Mouse (Mus musculus): Measurements from ENCODE around the gene Kcnc4. TPM values are rescaled to one million over a fixed set of nuclear protein-coding genes. Genes with fewer than 3 reads are reported as not detected.

Kcnc4 gene
- 0.04 and 0.07 TPM in 2 replicates for polyA plus RNA-seq (2014; fragmentation: Nextera tagmentation; extraction: Ambion mirVana)

DNA sequence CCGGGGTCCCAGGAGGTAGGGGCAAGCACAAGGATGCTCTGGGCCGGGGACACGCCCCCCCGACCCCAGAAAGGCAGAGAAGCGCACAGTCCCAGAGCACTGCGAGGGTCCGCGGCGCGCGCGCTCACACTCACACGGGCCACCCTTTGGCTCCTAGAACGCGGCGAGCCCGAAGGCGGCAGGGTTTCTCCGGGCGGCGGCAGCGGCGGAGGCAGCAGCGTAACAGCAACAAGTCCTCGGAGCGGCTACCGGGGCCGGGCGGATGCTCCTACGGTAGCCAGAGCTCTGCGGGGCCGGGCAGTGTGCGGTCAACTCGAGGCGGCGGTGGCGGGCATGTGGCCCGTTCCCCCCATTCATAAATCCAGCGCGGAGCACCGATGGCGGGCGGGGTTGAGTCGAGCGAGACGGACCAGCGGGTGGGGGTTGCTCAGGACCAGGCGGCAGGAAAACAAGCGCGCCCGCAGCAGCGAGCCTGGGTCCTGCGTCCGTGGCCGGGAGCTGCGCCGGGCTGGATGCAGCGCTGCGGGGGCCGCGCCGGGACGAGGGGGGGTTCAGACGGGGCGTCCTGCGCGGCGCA lies at the start of gene Kcnc4:
Gene Kcnc4, minus strand, starts transcription at position 357 of the 577 bp plus-strand sequence.
- ATAC-seq (ENCODE audit: insufficient number of reproducible peaks, low FRiP score, low TSS enrichment, low read depth) = peak; percentile 22; the same call in 1 of the 2 replicates
- Histone ChIP-seq H3K36me3 (ENCODE audit: control insufficient read depth, insufficient read depth, low read length) (no peaks in the 10 kb centered on the region), H3K4me3 (ENCODE audit: low read depth, low read length) (peak within 1 kb of the TSS; percentile 53), H3K4me1 (ENCODE audit: control insufficient read depth, insufficient read depth, low read length) (peaks cover 19% of the 10 kb centered on the region), H3K27ac (replicated peaks; ENCODE audit: low read depth, low read length) (no peak within 1 kb of the TSS), H3K27me3 (ENCODE audit: control insufficient read depth, insufficient read depth, low read length) (peaks cover 65% of the 10 kb centered on the region), H3K9me3 (ENCODE audit: control insufficient read depth, low read length) (no peaks in the 10 kb centered on the region), H3K9ac (ENCODE audit: low read length) (peak within 1 kb of the TSS; percentile 30), H3K4me2 (ENCODE audit: low read depth, severe bottlenecking) (peak within 1 kb of the TSS; percentile 98)
- no peak for DNase-seq (ENCODE audit: low spot score)
- under 1% methylated on average over 67 of the region's 68 CpGs for WGBS

DNA sequence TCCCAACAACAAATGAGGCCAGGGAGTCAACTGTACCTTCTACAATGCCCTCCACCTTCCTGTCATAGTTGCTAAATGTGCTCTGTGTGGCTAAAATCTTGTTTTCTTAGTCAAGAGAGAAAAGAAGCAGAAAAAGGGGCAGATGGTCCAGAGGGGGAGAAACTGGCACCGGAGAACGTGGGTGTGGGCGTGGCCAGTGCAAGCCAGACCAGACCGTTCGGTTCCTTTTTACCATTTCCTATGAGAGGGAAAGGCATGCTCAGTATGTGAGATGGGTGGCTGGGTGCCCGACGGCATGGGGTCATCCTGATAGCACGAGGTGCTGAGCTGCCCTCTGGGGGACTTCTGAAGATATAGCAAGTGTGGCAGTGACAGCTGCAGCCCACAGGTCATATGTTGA lies 49.3 kb upstream of the Kcnc4 start:
- no peak overlapping the region for H3K9ac ChIP-seq (ENCODE audit: low read length)
- no peaks in the 10 kb centered on the region for H3K36me3 ChIP-seq (ENCODE audit: control insufficient read depth, insufficient read depth, low read length)
- H3K4me2 ChIP-seq (ENCODE audit: low read depth, severe bottlenecking) = no peak overlapping the region
- H3K9me3 ChIP-seq (ENCODE audit: control insufficient read depth, low read length) = no peaks in the 10 kb centered on the region
- no peak overlapping the region for H3K4me3 ChIP-seq (ENCODE audit: low read depth, low read length)
- H3K4me1 ChIP-seq (ENCODE audit: control insufficient read depth, insufficient read depth, low read length) = no peaks in the 10 kb centered on the region
- DNase-seq (ENCODE audit: low spot score) (no peak), ATAC-seq (ENCODE audit: insufficient number of reproducible peaks, low FRiP score, low TSS enrichment, low read depth) (no peak)
- H3K27ac ChIP-seq (replicated peaks; ENCODE audit: low read depth, low read length) = no peak overlapping the region
- no peaks in the 10 kb centered on the region for H3K27me3 ChIP-seq (ENCODE audit: control insufficient read depth, insufficient read depth, low read length)
- WGBS = 69% methylated on average over 8 of the region's 8 CpGs

DNA sequence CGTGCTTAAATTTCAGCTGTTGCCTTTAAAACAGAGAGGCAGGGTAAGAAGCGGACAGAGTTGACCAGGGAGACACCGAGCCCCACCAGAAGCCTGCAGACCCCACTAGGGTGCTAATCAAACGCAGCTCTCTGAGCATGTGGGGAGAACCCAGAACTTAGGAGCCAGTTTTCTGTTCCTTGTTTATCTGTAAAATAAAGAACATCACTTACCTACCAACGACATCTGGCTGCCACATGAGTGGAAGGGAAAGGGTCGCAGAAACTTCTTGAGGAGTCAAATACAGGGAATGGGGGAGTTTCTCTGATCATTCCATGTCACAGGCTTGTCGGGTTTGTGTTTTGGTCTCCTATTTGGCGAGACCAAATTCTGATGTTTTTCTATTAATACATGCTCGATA lies 48.6 kb upstream of the Kcnc4 start:
- Histone ChIP-seq H3K9ac (ENCODE audit: low read length) (no peak overlapping the region), H3K4me3 (ENCODE audit: low read depth, low read length) (no peak overlapping the region), H3K4me1 (ENCODE audit: control insufficient read depth, insufficient read depth, low read length) (no peaks in the 10 kb centered on the region), H3K27me3 (ENCODE audit: control insufficient read depth, insufficient read depth, low read length) (no peaks in the 10 kb centered on the region), H3K27ac (replicated peaks; ENCODE audit: low read depth, low read length) (no peak overlapping the region), H3K4me2 (ENCODE audit: low read depth, severe bottlenecking) (no peak overlapping the region), H3K9me3 (ENCODE audit: control insufficient read depth, low read length) (no peaks in the 10 kb centered on the region), H3K36me3 (ENCODE audit: control insufficient read depth, insufficient read depth, low read length) (no peaks in the 10 kb centered on the region)
- whole genome bisulfite sequencing = 37% methylated on average over 9 of the region's 9 CpGs
- ATAC-seq (ENCODE audit: insufficient number of reproducible peaks, low FRiP score, low TSS enrichment, low read depth) (no peak), DNase-seq (ENCODE audit: low spot score) (peak; percentile 53)

DNA sequence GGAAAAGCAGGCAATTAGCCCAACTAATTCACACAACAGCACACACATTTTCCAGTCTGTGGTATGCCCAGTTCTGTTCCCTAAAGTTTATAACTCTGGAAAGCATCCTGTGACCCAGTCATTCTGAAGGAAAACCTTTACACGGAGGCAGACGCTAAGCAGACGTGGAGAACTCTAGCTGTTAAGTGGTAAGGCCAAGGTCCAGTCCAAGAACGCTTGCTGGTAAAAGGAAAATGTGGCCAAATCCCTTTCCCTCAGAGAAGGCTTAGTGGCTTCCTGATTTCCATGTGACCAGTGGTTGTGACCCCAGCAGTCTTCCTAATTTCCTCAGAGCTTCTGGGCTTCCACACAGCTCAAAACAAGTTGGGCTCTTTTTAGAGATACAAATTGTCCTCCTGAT lies 47.2 kb upstream of the Kcnc4 start:
- no peak overlapping the region for H3K27ac ChIP-seq (replicated peaks; ENCODE audit: low read depth, low read length)
- H3K4me2 ChIP-seq (ENCODE audit: low read depth, severe bottlenecking) = no peak overlapping the region
- WGBS = 49% methylated on average over 4 of the region's 4 CpGs
- ATAC-seq (ENCODE audit: insufficient number of reproducible peaks, low FRiP score, low TSS enrichment, low read depth) (no peak), DNase-seq (ENCODE audit: low spot score) (no peak)
- H3K4me1 ChIP-seq (ENCODE audit: control insufficient read depth, insufficient read depth, low read length) = no peaks in the 10 kb centered on the region
- H3K4me3 ChIP-seq (ENCODE audit: low read depth, low read length) = no peak overlapping the region
- H3K27me3 ChIP-seq (ENCODE audit: control insufficient read depth, insufficient read depth, low read length) = no peaks in the 10 kb centered on the region
- no peaks in the 10 kb centered on the region for H3K9me3 ChIP-seq (ENCODE audit: control insufficient read depth, low read length)
- no peaks in the 10 kb centered on the region for H3K36me3 ChIP-seq (ENCODE audit: control insufficient read depth, insufficient read depth, low read length)
- H3K9ac ChIP-seq (ENCODE audit: low read length) = no peak overlapping the region

DNA sequence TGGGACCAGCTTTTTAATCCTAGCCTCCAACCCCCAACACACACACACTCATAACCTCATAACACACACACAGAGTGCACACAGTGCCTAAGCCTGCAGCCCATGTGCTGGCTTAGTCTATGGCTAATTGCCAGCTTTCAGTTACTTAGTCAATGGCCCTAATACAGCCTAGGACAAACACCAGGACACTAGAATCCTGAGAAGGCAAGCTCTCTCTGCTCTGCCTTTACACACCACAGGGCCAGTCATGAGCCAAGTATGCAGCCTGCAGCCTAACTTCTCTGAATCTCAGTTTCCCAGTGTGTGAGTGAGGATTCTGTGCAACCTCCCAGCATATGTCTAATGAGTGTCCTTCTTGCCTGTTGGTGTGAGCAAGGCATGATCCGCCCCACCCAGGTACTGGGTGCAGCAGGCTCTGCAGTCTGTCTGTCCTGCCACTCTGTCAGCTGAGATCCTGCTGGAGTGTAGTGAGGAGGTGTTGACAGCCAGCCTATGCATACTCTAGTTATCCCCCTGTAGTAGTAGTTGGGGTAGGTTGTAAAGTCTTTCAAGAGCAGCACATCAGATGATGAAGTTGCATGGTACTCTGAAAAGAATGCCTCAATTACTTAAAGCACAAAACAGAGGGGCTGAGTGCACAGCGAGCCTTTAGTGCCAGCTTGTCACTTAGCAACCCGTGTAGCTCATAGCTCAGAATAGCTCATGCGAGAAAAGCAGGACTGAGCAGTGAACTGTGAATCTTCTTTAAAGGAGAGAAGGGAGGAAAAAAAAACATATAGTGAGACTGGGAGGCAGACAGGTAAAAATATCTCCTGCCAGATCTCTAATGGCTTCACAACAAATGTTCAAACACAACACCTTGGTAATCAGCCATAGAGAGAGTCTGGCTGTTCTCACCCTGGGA lies 46.4 kb upstream of the Kcnc4 start:
- no peak overlapping the region for H3K4me3 ChIP-seq (ENCODE audit: low read depth, low read length)
- H3K9ac ChIP-seq (ENCODE audit: low read length) = no peak overlapping the region
- ATAC-seq (ENCODE audit: insufficient number of reproducible peaks, low FRiP score, low TSS enrichment, low read depth) (no peak), DNase-seq (ENCODE audit: low spot score) (no peak)
- no peak overlapping the region for H3K27ac ChIP-seq (replicated peaks; ENCODE audit: low read depth, low read length)
- H3K27me3 ChIP-seq (ENCODE audit: control insufficient read depth, insufficient read depth, low read length) = no peaks in the 10 kb centered on the region
- H3K4me1 ChIP-seq (ENCODE audit: control insufficient read depth, insufficient read depth, low read length) = no peaks in the 10 kb centered on the region
- no peak overlapping the region for H3K4me2 ChIP-seq (ENCODE audit: low read depth, severe bottlenecking)
- H3K9me3 ChIP-seq (ENCODE audit: control insufficient read depth, low read length) = peaks cover under 1% of the 10 kb centered on the region; the same call in 1 of the 2 replicates
- no peaks in the 10 kb centered on the region for H3K36me3 ChIP-seq (ENCODE audit: control insufficient read depth, insufficient read depth, low read length)
- 67% methylated on average over 4 of the region's 4 CpGs for WGBS

DNA sequence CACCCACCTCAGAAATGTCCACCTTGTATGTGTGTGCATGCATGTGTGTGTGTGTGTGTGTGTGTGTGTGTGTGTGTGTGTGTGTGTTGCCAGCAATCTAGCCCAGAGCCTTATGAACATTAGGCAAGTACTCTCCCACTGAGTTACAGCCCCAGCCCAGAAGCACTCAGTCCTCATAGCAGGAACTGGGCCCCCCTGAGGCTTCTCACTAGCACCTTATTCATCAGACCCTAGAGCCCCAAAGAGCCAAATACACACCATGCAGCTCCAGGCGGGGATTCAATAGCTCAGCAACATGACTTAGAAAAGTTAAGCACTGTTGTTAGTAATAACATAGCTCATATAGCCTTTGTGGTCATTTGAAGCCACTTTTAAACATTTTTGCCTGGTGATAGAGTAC lies 45.2 kb upstream of the Kcnc4 start:
- Histone ChIP-seq H3K9ac (ENCODE audit: low read length) (no peak overlapping the region), H3K27me3 (ENCODE audit: control insufficient read depth, insufficient read depth, low read length) (no peaks in the 10 kb centered on the region), H3K4me1 (ENCODE audit: control insufficient read depth, insufficient read depth, low read length) (no peaks in the 10 kb centered on the region), H3K4me3 (ENCODE audit: low read depth, low read length) (no peak overlapping the region), H3K9me3 (ENCODE audit: control insufficient read depth, low read length) (peaks cover 6% of the 10 kb centered on the region), H3K36me3 (ENCODE audit: control insufficient read depth, insufficient read depth, low read length) (no peaks in the 10 kb centered on the region; the same call in 1 of the 2 replicates), H3K4me2 (ENCODE audit: low read depth, severe bottlenecking) (no peak overlapping the region), H3K27ac (replicated peaks; ENCODE audit: low read depth, low read length) (no peak overlapping the region)
- ATAC-seq (ENCODE audit: insufficient number of reproducible peaks, low FRiP score, low TSS enrichment, low read depth) = no peak
- DNase-seq (ENCODE audit: low spot score) = no peak
- WGBS = 64% methylated on average over 1 of the region's 1 CpGs

DNA sequence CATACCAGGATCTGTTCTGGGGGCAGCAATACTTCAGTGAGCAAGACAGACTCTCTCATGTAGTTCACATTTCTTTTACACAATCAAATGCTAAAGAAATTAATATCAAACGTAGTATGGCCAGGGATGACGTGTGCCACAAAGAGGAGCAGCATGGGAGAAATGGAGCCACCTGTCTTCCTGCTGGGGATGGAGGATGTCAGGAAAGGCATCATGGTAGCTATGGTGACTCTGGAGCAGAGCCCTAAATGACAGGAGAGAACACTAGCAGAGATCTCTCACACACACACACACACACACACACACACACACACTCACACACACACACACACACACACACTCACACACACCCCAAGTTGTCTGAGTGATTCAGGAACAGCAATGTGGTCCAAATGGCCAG lies 44.4 kb upstream of the Kcnc4 start:
- 91% methylated on average over 2 of the region's 2 CpGs for WGBS
- ATAC-seq (ENCODE audit: insufficient number of reproducible peaks, low FRiP score, low TSS enrichment, low read depth) = no peak
- Histone ChIP-seq H3K9me3 (ENCODE audit: control insufficient read depth, low read length) (peaks cover 6% of the 10 kb centered on the region), H3K36me3 (ENCODE audit: control insufficient read depth, insufficient read depth, low read length) (no peaks in the 10 kb centered on the region; the same call in 1 of the 2 replicates), H3K4me1 (ENCODE audit: control insufficient read depth, insufficient read depth, low read length) (no peaks in the 10 kb centered on the region), H3K4me2 (ENCODE audit: low read depth, severe bottlenecking) (no peak overlapping the region), H3K27me3 (ENCODE audit: control insufficient read depth, insufficient read depth, low read length) (no peaks in the 10 kb centered on the region), H3K4me3 (ENCODE audit: low read depth, low read length) (no peak overlapping the region), H3K9ac (ENCODE audit: low read length) (no peak overlapping the region), H3K27ac (replicated peaks; ENCODE audit: low read depth, low read length) (no peak overlapping the region)
- no peak for DNase-seq (ENCODE audit: low spot score)

DNA sequence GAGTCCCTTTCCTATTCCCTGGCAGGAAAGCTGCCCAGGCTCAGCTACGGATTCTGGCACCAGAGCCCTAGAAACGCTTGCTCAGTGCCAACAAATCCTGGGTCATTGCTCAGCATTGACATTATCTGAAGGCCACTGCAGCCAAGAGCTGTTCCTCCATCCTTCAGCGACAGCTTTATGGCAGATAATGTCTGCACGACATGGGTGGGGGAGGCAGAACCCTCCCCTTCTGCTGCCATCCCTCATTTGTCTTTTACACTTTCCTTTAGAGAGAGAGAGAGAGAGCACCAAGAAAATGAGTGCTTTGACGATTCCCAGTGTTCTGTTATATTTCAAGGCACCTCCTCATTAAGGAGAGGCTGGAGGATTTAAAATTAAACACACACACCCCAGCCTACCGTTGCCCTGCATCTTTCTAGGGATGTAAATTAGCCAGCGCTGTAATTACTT lies 42.4 kb upstream of the Kcnc4 start:
- H3K4me3 ChIP-seq (ENCODE audit: low read depth, low read length) = no peak overlapping the region
- no peak overlapping the region for H3K4me2 ChIP-seq (ENCODE audit: low read depth, severe bottlenecking)
- H3K4me1 ChIP-seq (ENCODE audit: control insufficient read depth, insufficient read depth, low read length) = no peaks in the 10 kb centered on the region
- no peak overlapping the region for H3K27ac ChIP-seq (replicated peaks; ENCODE audit: low read depth, low read length)
- ATAC-seq (ENCODE audit: insufficient number of reproducible peaks, low FRiP score, low TSS enrichment, low read depth) (no peak), DNase-seq (ENCODE audit: low spot score) (no peak)
- no peaks in the 10 kb centered on the region; the same call in 1 of the 2 replicates for H3K36me3 ChIP-seq (ENCODE audit: control insufficient read depth, insufficient read depth, low read length)
- H3K9me3 ChIP-seq (ENCODE audit: control insufficient read depth, low read length) = peaks cover 6% of the 10 kb centered on the region
- no peaks in the 10 kb centered on the region for H3K27me3 ChIP-seq (ENCODE audit: control insufficient read depth, insufficient read depth, low read length)
- no peak overlapping the region for H3K9ac ChIP-seq (ENCODE audit: low read length)
- 22% methylated on average over 7 of the region's 7 CpGs for WGBS

Measured in limb, embryonic 11.5 days (tissue).